Mouse (Mus musculus): ENCODE data around the gene Aqp3.

DNA sequence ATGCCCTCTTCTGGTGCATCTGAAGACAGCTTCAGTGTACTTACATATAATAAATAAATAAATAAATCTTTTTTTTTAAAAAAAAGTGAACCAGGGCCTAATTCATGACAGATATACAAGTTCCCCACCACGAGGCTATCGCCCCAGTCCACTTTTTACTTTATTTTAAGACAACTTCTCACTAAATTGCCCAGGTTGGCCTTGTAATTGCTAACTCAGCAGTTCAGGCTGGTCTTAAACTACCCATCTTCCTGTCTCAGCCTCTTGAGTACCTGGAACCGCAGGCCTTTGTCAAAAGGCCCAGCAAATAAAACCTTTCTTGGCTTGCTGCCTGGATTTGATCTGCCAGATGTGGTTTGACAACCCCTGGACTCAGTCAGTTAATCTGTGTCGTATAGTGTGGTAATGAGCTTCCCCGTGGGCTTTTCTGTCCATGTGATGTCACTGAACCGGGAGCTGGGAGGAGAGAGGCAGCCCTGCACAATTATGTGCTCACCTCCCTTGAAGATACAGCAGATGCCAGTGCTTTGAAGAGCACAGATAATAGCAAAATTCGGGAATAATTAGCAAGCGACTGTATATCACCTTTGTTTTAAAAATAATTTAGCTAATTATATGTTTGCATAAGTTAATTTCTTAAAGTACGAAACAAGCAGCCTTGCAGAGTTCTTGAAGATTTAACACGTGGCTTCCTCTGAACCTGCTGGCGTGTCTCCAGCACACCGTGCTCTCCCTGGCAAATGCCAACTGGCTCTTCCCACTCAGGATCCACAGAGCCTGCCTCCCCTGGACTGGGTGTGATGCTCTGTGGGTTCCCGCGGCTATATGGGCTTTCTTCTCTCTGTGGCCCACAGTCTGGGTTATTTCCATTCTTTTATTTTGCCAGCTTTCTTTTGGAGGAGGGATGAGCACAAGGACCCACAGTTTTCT lies 26.2 kb downstream of the Aqp3 start:
- TF ChIP-seq CHD2 (IDR thresholded peaks at IDR 0.05; ENCODE audit: low read depth, low read length): no peak
- TF ChIP-seq ZNF384 (IDR thresholded peaks at IDR 0.05; ENCODE audit: low read depth, low read length): no peak
